Mouse (Mus musculus): ENCODE results near the gene Dscam. TPM values are rescaled to one million over a fixed set of nuclear protein-coding genes. Genes with fewer than 3 reads are reported as not detected.

Gene Dscam
- polyA plus RNA-seq, 1 experiment = under 0.01 TPM

DNA sequence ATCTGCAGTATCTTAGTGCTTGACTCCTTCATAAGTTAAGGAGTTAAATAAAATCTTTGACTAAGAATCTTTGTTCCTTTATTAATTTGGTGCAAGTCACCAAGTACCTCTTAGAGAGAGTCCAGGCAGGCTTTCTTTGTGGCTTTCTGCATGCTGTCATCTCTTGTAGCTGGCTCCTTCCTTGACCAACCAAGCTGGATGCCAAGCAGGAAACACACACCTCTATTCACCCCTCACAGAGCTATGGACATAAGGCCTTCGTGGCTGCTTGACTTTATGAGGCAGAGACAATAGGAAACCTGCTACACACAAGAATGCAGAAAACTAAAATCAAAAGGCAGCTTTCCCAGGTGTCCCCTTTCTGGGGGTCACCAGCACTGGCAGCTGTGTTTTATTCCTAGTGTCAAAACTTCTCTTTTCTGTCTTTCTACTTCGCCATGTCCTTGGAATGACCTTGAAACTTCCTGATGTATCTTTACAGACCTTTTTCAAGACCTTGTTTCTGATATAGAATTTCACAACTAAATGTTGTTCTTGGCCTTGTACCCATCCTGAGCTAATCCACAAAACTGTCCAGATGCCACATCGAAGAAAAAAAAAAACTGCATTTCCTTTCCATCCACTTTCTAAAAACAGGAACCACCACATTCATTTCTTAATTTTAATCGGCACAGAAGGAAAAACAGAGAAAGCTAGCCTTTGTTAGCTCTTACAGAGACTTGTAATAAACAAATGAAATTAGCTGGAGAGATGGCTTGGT, 260.0 kb downstream of the Dscam start:
- TF ChIP-seq CEBPB (IDR thresholded peaks at IDR 0.05; ENCODE audit: insufficient read depth, poor library complexity, severe bottlenecking) (peak; percentile 33; the same call in 1 of the 2 replicates), POLR2A (IDR thresholded peaks at IDR 0.05; ENCODE audit: insufficient read length, low read depth) (no peak)
- H3K4me3 ChIP-seq = no peak overlapping the region
- H3ac ChIP-seq (ENCODE audit: control insufficient read depth, insufficient read length) = no peak overlapping the region
- no peaks in the 10 kb centered on the region for H3K79me2 ChIP-seq (ENCODE audit: control insufficient read depth, insufficient read depth)
- no peaks in the 10 kb centered on the region for H3K36me3 ChIP-seq (ENCODE audit: control insufficient read depth, insufficient read depth)
- peak overlapping the region; percentile 12 for H3K4me2 ChIP-seq (ENCODE audit: low read depth)
- no peaks in the 10 kb centered on the region for H3K27me3 ChIP-seq (ENCODE audit: control insufficient read depth, insufficient read depth, insufficient read length)

DNA sequence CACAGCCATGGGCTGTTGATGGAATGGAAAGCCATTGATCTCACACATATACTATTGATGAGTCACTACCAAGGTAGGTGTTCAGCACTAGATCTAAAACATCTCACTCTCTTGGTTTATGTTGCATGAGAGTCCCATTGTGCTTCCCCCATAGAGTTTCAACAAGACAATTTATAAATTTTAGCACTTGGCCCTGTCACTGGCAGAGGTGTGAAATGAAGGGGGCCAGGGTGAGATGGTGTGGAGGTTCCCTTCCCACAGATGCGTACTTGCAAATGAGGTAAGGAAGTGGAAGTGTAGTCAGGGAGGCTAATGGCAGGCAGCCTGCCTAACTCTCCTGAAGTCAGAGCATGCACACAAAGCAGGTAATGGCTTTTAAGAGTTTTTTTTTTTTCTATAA, 262.7 kb downstream of the Dscam start:
- no peak overlapping the region for H3K4me2 ChIP-seq (ENCODE audit: low read depth)
- no peak overlapping the region for H3ac ChIP-seq (ENCODE audit: control insufficient read depth, insufficient read length)
- no peaks in the 10 kb centered on the region for H3K36me3 ChIP-seq (ENCODE audit: control insufficient read depth, insufficient read depth)
- TF ChIP-seq E2F4 (IDR thresholded peaks at IDR 0.05; ENCODE audit: insufficient read depth) (no peak), TCF12 (IDR thresholded peaks at IDR 0.05; ENCODE audit: insufficient read depth, poor library complexity, severe bottlenecking) (no peak), REST (IDR thresholded peaks at IDR 0.05; ENCODE audit: insufficient read depth, insufficient read length) (no peak), SRF (IDR thresholded peaks at IDR 0.05; ENCODE audit: control insufficient read depth, insufficient read length, low read depth) (no peak), TCF3 (IDR thresholded peaks at IDR 0.05; ENCODE audit: insufficient read length, low read depth) (no peak), POLR2AphosphoS2 (IDR thresholded peaks at IDR 0.05; ENCODE audit: insufficient read length, low read depth) (no peak), MYOG (IDR thresholded peaks at IDR 0.05; ENCODE audit: control insufficient read depth in 1 of 3, insufficient read depth in 1 of 3, insufficient read length in 2 of 3, low read depth in 2 of 3) (no peak), CEBPB (IDR thresholded peaks at IDR 0.05; ENCODE audit: insufficient read depth, poor library complexity, severe bottlenecking) (no peak), MAX (IDR thresholded peaks at IDR 0.05; ENCODE audit: low read depth) (no peak), USF1 (IDR thresholded peaks at IDR 0.05; ENCODE audit: low read depth) (no peak), MYOD1 (IDR thresholded peaks at IDR 0.05; ENCODE audit: control insufficient read depth in 1 of 3, insufficient read length in 2 of 3, low read depth in 2 of 3) (no peak), POLR2A (IDR thresholded peaks at IDR 0.05; ENCODE audit: insufficient read length, low read depth) (no peak)
- H3K27me3 ChIP-seq (ENCODE audit: control insufficient read depth, insufficient read depth, insufficient read length) = no peaks in the 10 kb centered on the region
- H3K4me3 ChIP-seq = no peak overlapping the region
- no peaks in the 10 kb centered on the region for H3K79me2 ChIP-seq (ENCODE audit: control insufficient read depth, insufficient read depth)

DNA sequence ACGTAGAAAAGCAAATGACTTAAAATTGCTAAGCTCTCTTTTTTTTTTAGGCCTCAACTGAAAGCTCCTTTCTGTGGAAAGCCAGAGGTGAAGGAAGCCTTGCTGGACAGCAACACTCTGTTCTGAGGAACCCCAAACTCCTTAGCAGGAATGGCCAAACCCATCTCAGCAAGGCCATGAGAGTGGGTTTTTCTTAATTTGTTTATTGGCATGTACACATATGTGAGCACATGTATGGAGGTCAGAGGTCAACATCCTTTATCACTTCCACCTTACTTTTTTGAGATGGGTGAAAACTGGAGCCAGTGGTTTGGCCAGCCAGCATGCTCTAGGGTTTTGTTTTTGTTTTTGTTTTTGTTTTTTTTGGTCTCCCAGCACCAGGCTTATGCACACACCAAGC, 263.5 kb downstream of the Dscam start:
- Histone ChIP-seq H3K36me3 (ENCODE audit: control insufficient read depth, insufficient read depth) (no peaks in the 10 kb centered on the region), H3K79me2 (ENCODE audit: control insufficient read depth, insufficient read depth) (no peaks in the 10 kb centered on the region), H3ac (ENCODE audit: control insufficient read depth, insufficient read length) (no peak overlapping the region), H3K27me3 (ENCODE audit: control insufficient read depth, insufficient read depth, insufficient read length) (no peaks in the 10 kb centered on the region), H3K4me2 (ENCODE audit: low read depth) (no peak overlapping the region), H3K4me3 (no peak overlapping the region)
- TF ChIP-seq MYOG (IDR thresholded peaks at IDR 0.05; ENCODE audit: control insufficient read depth in 1 of 3, insufficient read depth in 1 of 3, insufficient read length in 2 of 3, low read depth in 2 of 3) = no peak
- TF ChIP-seq MAX (IDR thresholded peaks at IDR 0.05; ENCODE audit: low read depth) = no peak
- TF ChIP-seq SRF (IDR thresholded peaks at IDR 0.05; ENCODE audit: control insufficient read depth, insufficient read length, low read depth) = no peak
- TF ChIP-seq REST (IDR thresholded peaks at IDR 0.05; ENCODE audit: insufficient read depth, insufficient read length) = no peak
- no peak for TF ChIP-seq CEBPB (IDR thresholded peaks at IDR 0.05; ENCODE audit: insufficient read depth, poor library complexity, severe bottlenecking)
- no peak for TF ChIP-seq MYOD1 (IDR thresholded peaks at IDR 0.05; ENCODE audit: control insufficient read depth in 1 of 3, insufficient read length in 2 of 3, low read depth in 2 of 3)
- TF ChIP-seq POLR2A (IDR thresholded peaks at IDR 0.05; ENCODE audit: insufficient read length, low read depth) = no peak
- no peak for TF ChIP-seq TCF12 (IDR thresholded peaks at IDR 0.05; ENCODE audit: insufficient read depth, poor library complexity, severe bottlenecking)
- TF ChIP-seq USF1 (IDR thresholded peaks at IDR 0.05; ENCODE audit: low read depth) = no peak
- no peak for TF ChIP-seq TCF3 (IDR thresholded peaks at IDR 0.05; ENCODE audit: insufficient read length, low read depth)
- no peak for TF ChIP-seq POLR2AphosphoS2 (IDR thresholded peaks at IDR 0.05; ENCODE audit: insufficient read length, low read depth)
- TF ChIP-seq E2F4 (IDR thresholded peaks at IDR 0.05; ENCODE audit: insufficient read depth) = no peak

- TF ChIP-seq MYOG (IDR thresholded peaks at IDR 0.05; ENCODE audit: control insufficient read depth in 1 of 3, insufficient read depth in 1 of 3, insufficient read length in 2 of 3, low read depth in 2 of 3) = no peak
- Histone ChIP-seq H3K4me2 (ENCODE audit: low read depth) (no peak overlapping the region), H3K4me3 (no peak overlapping the region), H3ac (ENCODE audit: control insufficient read depth, insufficient read length) (no peak overlapping the region), H3K36me3 (ENCODE audit: control insufficient read depth, insufficient read depth) (no peaks in the 10 kb centered on the region), H3K79me2 (ENCODE audit: control insufficient read depth, insufficient read depth) (no peaks in the 10 kb centered on the region), H3K27me3 (ENCODE audit: control insufficient read depth, insufficient read depth, insufficient read length) (no peaks in the 10 kb centered on the region)
Observed at GRCm38 (mm10) chr16:96906630-96907029, 263.9 kb downstream of the Dscam start.

- no peaks in the 10 kb centered on the region for H3K79me2 ChIP-seq (ENCODE audit: control insufficient read depth, insufficient read depth)
- no peak overlapping the region for H3ac ChIP-seq (ENCODE audit: control insufficient read depth, insufficient read length)
- no peaks in the 10 kb centered on the region for H3K36me3 ChIP-seq (ENCODE audit: control insufficient read depth, insufficient read depth)
- no peak overlapping the region for H3K4me2 ChIP-seq (ENCODE audit: low read depth)
- no peaks in the 10 kb centered on the region for H3K27me3 ChIP-seq (ENCODE audit: control insufficient read depth, insufficient read depth, insufficient read length)
- TF ChIP-seq E2F4 (IDR thresholded peaks at IDR 0.05; ENCODE audit: insufficient read depth) (no peak), TCF3 (IDR thresholded peaks at IDR 0.05; ENCODE audit: insufficient read length, low read depth) (no peak), MAX (IDR thresholded peaks at IDR 0.05; ENCODE audit: low read depth) (no peak), MYOD1 (IDR thresholded peaks at IDR 0.05; ENCODE audit: control insufficient read depth in 1 of 3, insufficient read length in 2 of 3, low read depth in 2 of 3) (no peak), POLR2A (IDR thresholded peaks at IDR 0.05; ENCODE audit: insufficient read length, low read depth) (no peak), SRF (IDR thresholded peaks at IDR 0.05; ENCODE audit: control insufficient read depth, insufficient read length, low read depth) (no peak), CEBPB (IDR thresholded peaks at IDR 0.05; ENCODE audit: insufficient read depth, poor library complexity, severe bottlenecking) (no peak), USF1 (IDR thresholded peaks at IDR 0.05; ENCODE audit: low read depth) (no peak), POLR2AphosphoS2 (IDR thresholded peaks at IDR 0.05; ENCODE audit: insufficient read length, low read depth) (no peak), REST (IDR thresholded peaks at IDR 0.05; ENCODE audit: insufficient read depth, insufficient read length) (no peak), TCF12 (IDR thresholded peaks at IDR 0.05; ENCODE audit: insufficient read depth, poor library complexity, severe bottlenecking) (no peak), MYOG (IDR thresholded peaks at IDR 0.05; ENCODE audit: control insufficient read depth in 1 of 3, insufficient read depth in 1 of 3, insufficient read length in 2 of 3, low read depth in 2 of 3) (no peak)
- H3K4me3 ChIP-seq = no peak overlapping the region
Observed at GRCm38 (mm10) chr16:96904761-96905160, 265.8 kb downstream of the Dscam start.

Measured in myocyte (in vitro differentiated cells).